Comparison of ENCODE assay signal across 8 mouse cellular contexts in the genomic region with DNA sequence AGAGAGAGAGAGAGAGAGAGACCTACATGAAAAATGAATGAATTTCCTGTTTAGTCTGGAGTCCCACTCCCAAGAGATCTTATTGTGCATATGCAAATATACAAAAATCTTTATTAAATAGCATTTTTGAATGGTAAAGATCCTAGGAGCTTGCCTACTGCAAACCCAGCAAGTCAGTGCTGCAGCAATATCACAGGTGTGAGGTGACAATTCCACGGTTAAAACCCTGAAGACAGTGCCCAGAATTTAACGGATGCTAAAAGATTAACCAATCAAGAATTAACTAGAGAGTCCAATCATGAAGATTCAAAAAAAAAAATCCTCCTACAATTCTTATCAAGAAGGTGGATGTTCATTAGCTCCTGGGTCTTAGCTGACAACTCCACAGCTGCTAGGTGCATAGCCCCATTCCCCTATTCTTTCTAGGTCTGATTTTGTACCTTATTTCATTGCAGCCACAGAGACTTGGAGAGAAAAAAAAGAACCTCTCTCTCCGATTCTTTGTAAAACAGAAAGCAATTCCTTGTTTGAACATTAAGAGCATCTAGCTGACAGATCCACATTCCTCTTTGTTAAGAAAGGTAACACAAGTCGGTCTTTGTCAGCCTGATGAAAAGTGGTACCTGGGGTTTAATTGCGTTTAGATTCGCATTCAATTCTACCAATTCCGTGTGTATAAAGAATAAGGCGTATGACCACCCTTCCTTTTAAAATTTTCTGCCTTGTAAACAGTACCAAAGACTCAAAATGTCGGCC. TPM values are rescaled to one million over a fixed set of nuclear protein-coding genes. Genes with fewer than 3 reads are reported as not detected.
DNase-seq lines count a peak whose midpoint lies in the region; ATAC-seq and TF ChIP-seq lines count a peak whose summit lies in the region.

No protein-coding gene starts in this region.

- H3K27me3 ChIP-seq in kidney, postnatal 0 days (ENCODE audit: insufficient read depth, low read length), result no peaks in the 10 kb centered on the region
- H3K27me3 ChIP-seq in embryonic facial prominence, embryonic 13.5 days, result no peaks in the 10 kb centered on the region
- no peaks in the 10 kb centered on the region for H3K27me3 ChIP-seq in intestine, embryonic 15.5 days (replicated peaks)
- H3K27me3 ChIP-seq in neural tube, embryonic 14.5 days (ENCODE audit: control insufficient read depth, insufficient read depth, low read length), result no peaks in the 10 kb centered on the region

- DNase-seq in kidney, postnatal 0 days (ENCODE audit: low spot score), result peak; percentile 9
- DNase-seq in kidney, adult 8-10 months, result no peak
- DNase-seq in gastrocnemius, postnatal 14 days, result no peak
- no peak for DNase-seq in urinary bladder, adult 18-20 months (ENCODE audit: low spot score in 2 of 2)
- no peak for DNase-seq in cerebellum, adult 11 months

- peak overlapping the region; percentile 76 for H3K4me2 ChIP-seq in kidney, postnatal 0 days (ENCODE audit: low read length)
- H3K4me2 ChIP-seq in embryonic facial prominence, embryonic 13.5 days, result peak overlapping the region; percentile 68
- peak overlapping the region; percentile 84 for H3K4me2 ChIP-seq in intestine, embryonic 15.5 days (replicated peaks)
- H3K4me2 ChIP-seq in neural tube, embryonic 14.5 days (ENCODE audit: low read depth, low read length), result peak overlapping the region; percentile 53

- no peaks in the 10 kb centered on the region for H3K36me3 ChIP-seq in kidney, postnatal 0 days (ENCODE audit: insufficient read depth, low read length)
- no peaks in the 10 kb centered on the region for H3K36me3 ChIP-seq in embryonic facial prominence, embryonic 13.5 days
- H3K36me3 ChIP-seq in intestine, embryonic 15.5 days, result no peaks in the 10 kb centered on the region
- H3K36me3 ChIP-seq in neural tube, embryonic 14.5 days (ENCODE audit: control insufficient read depth, insufficient read depth, low read length), result no peaks in the 10 kb centered on the region

- no peaks in the 10 kb centered on the region for H3K9me3 ChIP-seq in kidney, postnatal 0 days (replicated peaks; ENCODE audit: low read length)
- H3K9me3 ChIP-seq in embryonic facial prominence, embryonic 13.5 days, result no peaks in the 10 kb centered on the region
- H3K9me3 ChIP-seq in intestine, embryonic 15.5 days, result no peaks in the 10 kb centered on the region
- H3K9me3 ChIP-seq in neural tube, embryonic 14.5 days (ENCODE audit: control insufficient read depth, low read length), result no peaks in the 10 kb centered on the region

- WGBS in kidney, postnatal 0 days, result 30% methylated on average over 9 of the region's 9 CpGs
- 33% methylated on average over 9 of the region's 9 CpGs for WGBS in embryonic facial prominence, embryonic 13.5 days
- WGBS in intestine, embryonic 15.5 days, result 39% methylated on average over 9 of the region's 9 CpGs
- WGBS in neural tube, embryonic 14.5 days, result 25% methylated on average over 9 of the region's 9 CpGs

- intact Hi-C loops in gastrocnemius, postnatal 14 days (cut with DNase I; ENCODE audit: low total_unique reads), result no loop called here

- ATAC-seq in kidney, postnatal 0 days (replicated peaks; ENCODE audit: low FRiP score, low read depth), result no peak
- no peak for ATAC-seq in embryonic facial prominence, embryonic 13.5 days (ENCODE audit: insufficient number of reproducible peaks, insufficient read depth, low FRiP score, low TSS enrichment, low read depth)
- ATAC-seq in intestine, embryonic 15.5 days, result no peak
- no peak for ATAC-seq in neural tube, embryonic 14.5 days (ENCODE audit: low read depth)

- H3K9ac ChIP-seq in kidney, postnatal 0 days (ENCODE audit: low read depth, low read length), result peak overlapping the region; percentile 60
- peak overlapping the region; percentile 79 for H3K9ac ChIP-seq in embryonic facial prominence, embryonic 13.5 days
- peak overlapping the region; percentile 59 for H3K9ac ChIP-seq in intestine, embryonic 15.5 days
- H3K9ac ChIP-seq in neural tube, embryonic 14.5 days (replicated peaks; ENCODE audit: low read depth, low read length), result peak overlapping the region; percentile 96

- no peak for TF ChIP-seq CTCF in kidney, postnatal 0 days (IDR thresholded peaks at IDR 0.05; ENCODE audit: low read depth)

- peak overlapping the region; percentile 72 for H3K27ac ChIP-seq in kidney, postnatal 0 days
- peak overlapping the region; percentile 77; the same call in 1 of the 2 replicates for H3K27ac ChIP-seq in embryonic facial prominence, embryonic 13.5 days
- no peak overlapping the region for H3K27ac ChIP-seq in intestine, embryonic 15.5 days
- peak overlapping the region; percentile 97 for H3K27ac ChIP-seq in neural tube, embryonic 14.5 days (ENCODE audit: low read depth, low read length)

- H3K4me3 ChIP-seq in kidney, postnatal 0 days (replicated peaks; ENCODE audit: low read depth, low read length), result peak overlapping the region; percentile 67
- peak overlapping the region; percentile 66 for H3K4me3 ChIP-seq in embryonic facial prominence, embryonic 13.5 days
- peak overlapping the region; percentile 58 for H3K4me3 ChIP-seq in intestine, embryonic 15.5 days (replicated peaks)
- H3K4me3 ChIP-seq in neural tube, embryonic 14.5 days (ENCODE audit: low read depth, low read length), result peak overlapping the region; percentile 76

- no peaks in the 10 kb centered on the region for H3K4me1 ChIP-seq in kidney, postnatal 0 days (replicated peaks; ENCODE audit: insufficient read depth, low read length)
- H3K4me1 ChIP-seq in embryonic facial prominence, embryonic 13.5 days, result no peaks in the 10 kb centered on the region
- 0 out of 2 replicates have a peak, but pooled peaks cover 2% of the 10 kb centered on the region for H3K4me1 ChIP-seq in intestine, embryonic 15.5 days (replicated peaks)
- H3K4me1 ChIP-seq in neural tube, embryonic 14.5 days (ENCODE audit: control insufficient read depth, insufficient read depth, low read length), result no peaks in the 10 kb centered on the region; the same call in 1 of the 2 replicates

RNA-seq across cellular contexts. Expression of a gene that starts 1.0 kb away (rescaled TPM):
- 82.2 and 104 TPM in 2 replicates for polyA plus RNA-seq in kidney, postnatal 0 days (2015; fragmentation: Nextera tagmentation; extraction: Ambion mirVana)
- 39.5 and 46.2 TPM in 2 replicates for polyA plus RNA-seq in embryonic facial prominence, embryonic 13.5 days (2015; fragmentation: Nextera tagmentation; extraction: Ambion mirVana)
- 36.5 and 37.4 TPM in 2 replicates for polyA plus RNA-seq in intestine, embryonic 15.5 days (2015; fragmentation: Nextera tagmentation; extraction: Ambion mirVana)
- polyA plus RNA-seq in neural tube, embryonic 14.5 days (2014; fragmentation: Nextera tagmentation; extraction: Ambion mirVana), result 332 and 392 TPM in 2 replicates
- total RNA-seq in gastrocnemius, postnatal 14 days (2021), result 10 to 100 TPM; 31.6 to 41.3 TPM
